In genomic region chr4:88514403-88514802, GRCm38 (mm10) we compare ENCODE assay signal across 8 mouse cellular contexts. TPM values are rescaled to one million over a fixed set of nuclear protein-coding genes. Genes with fewer than 3 reads are reported as not detected.
DNase-seq lines count a peak whose midpoint lies in the region; ATAC-seq and TF ChIP-seq lines count a peak whose summit lies in the region.

No protein-coding gene starts in this region.

- peak; percentile 89 for TF ChIP-seq CTCF in layer of hippocampus, adult 2 months (conservative IDR thresholded peaks at IDR 0.05)

- no peak overlapping the region for H3K4me3 ChIP-seq in layer of hippocampus, adult 2 months
- no peak overlapping the region for H3K4me3 ChIP-seq in embryonic facial prominence, embryonic 14.5 days (ENCODE audit: low read depth, low read length)

- H3K9ac ChIP-seq in embryonic facial prominence, embryonic 14.5 days (ENCODE audit: low read depth, low read length), result no peak overlapping the region

- 35% methylated on average over 4 of the region's 4 CpGs for WGBS in embryonic facial prominence, embryonic 14.5 days

- ATAC-seq in embryonic facial prominence, embryonic 14.5 days (ENCODE audit: low read depth), result peak; percentile 44; the same call in 1 of the 2 replicates

- H3K4me1 ChIP-seq in embryonic facial prominence, embryonic 14.5 days (ENCODE audit: control insufficient read depth, insufficient read depth, low read length), result no peaks in the 10 kb centered on the region

- DNase-seq in layer of hippocampus, adult 2 months (ENCODE audit: low spot score in 2 of 2), result peak in 1 of 2 experiments; percentile 20
- no peak for DNase-seq in layer of hippocampus, adult 8-10 months (ENCODE audit: low spot score in 2 of 2)
- peak; percentile 11 for DNase-seq in T-cell, adult 2 months (ENCODE audit: low spot score)
- DNase-seq in embryonic facial prominence, embryonic 14.5 days (ENCODE audit: low spot score), result peak; percentile 57
- peak; percentile 75 for DNase-seq in heart, postnatal 4 days
- DNase-seq in left cerebral cortex, postnatal 4 days, result peak; percentile 49
- peak; percentile 41 for DNase-seq in mesoderm, embryonic 11.5 days (ENCODE audit: low read depth, low spot score)
- peak; percentile 9 for DNase-seq in testis, postnatal 14 days (ENCODE audit: low spot score)

- H3K9me3 ChIP-seq in embryonic facial prominence, embryonic 14.5 days (ENCODE audit: control insufficient read depth, low read length), result no peaks in the 10 kb centered on the region

- H3K36me3 ChIP-seq in embryonic facial prominence, embryonic 14.5 days (ENCODE audit: control insufficient read depth, insufficient read depth, low read length), result no peaks in the 10 kb centered on the region

- H3K4me2 ChIP-seq in embryonic facial prominence, embryonic 14.5 days (ENCODE audit: low read depth, low read length), result no peak overlapping the region

- H3K27me3 ChIP-seq in embryonic facial prominence, embryonic 14.5 days (replicated peaks; ENCODE audit: control insufficient read depth, insufficient read depth, low read length), result no peaks in the 10 kb centered on the region

- intact Hi-C loops in left cerebral cortex, postnatal 4 days (cut with DNase I), result no loop called here

- H3K27ac ChIP-seq in layer of hippocampus, adult 2 months, result no peak overlapping the region
- no peak overlapping the region for H3K27ac ChIP-seq in embryonic facial prominence, embryonic 14.5 days (replicated peaks; ENCODE audit: low read depth, low read length)

RNA-seq across cellular contexts. Expression of gene Ifnb1, which starts 8.2 kb away (rescaled TPM):
- total RNA-seq in layer of hippocampus, adult 2 months (2021), result not detected
- not detected for total RNA-seq in layer of hippocampus, adult 8-10 months (2022)
- not detected in 2 replicates for polyA plus RNA-seq in embryonic facial prominence, embryonic 14.5 days (2014; fragmentation: Nextera tagmentation; extraction: Ambion mirVana)
- total RNA-seq in heart, postnatal 4 days (2021), result not detected
- total RNA-seq in left cerebral cortex, postnatal 4 days (2021), result not detected

RNA-seq across cellular contexts. Expression of gene Ifna15, which starts 43.6 kb away (rescaled TPM):
- total RNA-seq in layer of hippocampus, adult 2 months (2021), result not detected
- not detected for total RNA-seq in layer of hippocampus, adult 8-10 months (2022)
- not detected in 2 replicates for polyA plus RNA-seq in embryonic facial prominence, embryonic 14.5 days (2014; fragmentation: Nextera tagmentation; extraction: Ambion mirVana)
- not detected for total RNA-seq in heart, postnatal 4 days (2021)
- not detected for total RNA-seq in left cerebral cortex, postnatal 4 days (2021)

RNA-seq across cellular contexts. Expression of gene Ifna14, which starts 57.2 kb away (rescaled TPM):
- total RNA-seq in layer of hippocampus, adult 2 months (2021), result not detected
- not detected for total RNA-seq in layer of hippocampus, adult 8-10 months (2022)
- not detected in 2 replicates for polyA plus RNA-seq in embryonic facial prominence, embryonic 14.5 days (2014; fragmentation: Nextera tagmentation; extraction: Ambion mirVana)
- not detected for total RNA-seq in heart, postnatal 4 days (2021)
- total RNA-seq in left cerebral cortex, postnatal 4 days (2021), result not detected

Comparison
In these comparisons a context has a peak if more than half of its experiments do, and no peak if none do; other contexts are left out.
1. DNase-seq: peak in T-cell, adult 2 months (single experiment), embryonic facial prominence, embryonic 14.5 days (single experiment), heart, postnatal 4 days (single experiment), left cerebral cortex, postnatal 4 days (single experiment), mesoderm, embryonic 11.5 days (single experiment) and testis, postnatal 14 days (single experiment); none in layer of hippocampus, adult 8-10 months (0 of 2).